Mouse (Mus musculus): ENCODE data around the gene Zfp318. TPM values are rescaled to one million over a fixed set of nuclear protein-coding genes. Genes with fewer than 3 reads are reported as not detected.

The Zfp318 gene
- polyA plus RNA-seq, 1 experiment from 2014 or later: 10.7 TPM

- peak overlapping the region; percentile 71 for H3K4me2 ChIP-seq (ENCODE audit: low read length)
- H3K27ac ChIP-seq (ENCODE audit: low read depth, low read length): no peak overlapping the region
- peak; percentile 69 for ATAC-seq
- H3K36me3 ChIP-seq (ENCODE audit: control insufficient read depth, insufficient read depth, low read length): peaks cover 14% of the 10 kb centered on the region
- H3K27me3 ChIP-seq (replicated peaks; ENCODE audit: control insufficient read depth, insufficient read depth, low read length): peaks cover 12% of the 10 kb centered on the region
- no peaks in the 10 kb centered on the region for H3K9me3 ChIP-seq (replicated peaks; ENCODE audit: control insufficient read depth, low read length)
- peak overlapping the region; percentile 27 for H3K4me3 ChIP-seq (ENCODE audit: low read depth, low read length)
- H3K9ac ChIP-seq (ENCODE audit: low read length): peak overlapping the region; percentile 40
- 1% methylated on average over 33 of the region's 33 CpGs for WGBS
- peak; percentile 52 for DNase-seq (ENCODE audit: low spot score)
- peaks cover 24% of the 10 kb centered on the region for H3K4me1 ChIP-seq (ENCODE audit: control insufficient read depth, insufficient read depth, low read length)
Observed at GRCm38 (mm10) chr17:46455110-46455691, 71.7 kb downstream of the Zfp318 start.

GRCm38 (mm10) chr17:46457791-46458190 lies 74.3 kb downstream of the Zfp318 start:
- H3K27me3 ChIP-seq (replicated peaks; ENCODE audit: control insufficient read depth, insufficient read depth, low read length): peaks cover 12% of the 10 kb centered on the region
- H3K27ac ChIP-seq (ENCODE audit: low read depth, low read length): no peak overlapping the region
- WGBS: 21% methylated on average over 10 of the region's 10 CpGs
- peaks cover 24% of the 10 kb centered on the region for H3K4me1 ChIP-seq (ENCODE audit: control insufficient read depth, insufficient read depth, low read length)
- DNase-seq (ENCODE audit: low spot score) (peak; percentile 34), ATAC-seq (no peak)
- H3K4me2 ChIP-seq (ENCODE audit: low read length): no peak overlapping the region
- H3K36me3 ChIP-seq (ENCODE audit: control insufficient read depth, insufficient read depth, low read length): peaks cover 29% of the 10 kb centered on the region
- no peak overlapping the region for H3K4me3 ChIP-seq (ENCODE audit: low read depth, low read length)
- H3K9me3 ChIP-seq (replicated peaks; ENCODE audit: control insufficient read depth, low read length): no peaks in the 10 kb centered on the region
- no peak overlapping the region for H3K9ac ChIP-seq (ENCODE audit: low read length)

GRCm38 (mm10) chr17:46458439-46458838 lies 74.9 kb downstream of the Zfp318 start:
- Histone ChIP-seq H3K4me3 (ENCODE audit: low read depth, low read length) (no peak overlapping the region), H3K4me1 (ENCODE audit: control insufficient read depth, insufficient read depth, low read length) (peaks cover 22% of the 10 kb centered on the region), H3K4me2 (ENCODE audit: low read length) (no peak overlapping the region), H3K9ac (ENCODE audit: low read length) (no peak overlapping the region), H3K27ac (ENCODE audit: low read depth, low read length) (no peak overlapping the region), H3K27me3 (replicated peaks; ENCODE audit: control insufficient read depth, insufficient read depth, low read length) (peaks cover 10% of the 10 kb centered on the region), H3K36me3 (ENCODE audit: control insufficient read depth, insufficient read depth, low read length) (peaks cover 34% of the 10 kb centered on the region), H3K9me3 (replicated peaks; ENCODE audit: control insufficient read depth, low read length) (no peaks in the 10 kb centered on the region)
- no peak for DNase-seq (ENCODE audit: low spot score)
- no peak for ATAC-seq
- WGBS: 57% methylated on average over 3 of the region's 3 CpGs

- Histone ChIP-seq H3K36me3 (ENCODE audit: control insufficient read depth, insufficient read depth, low read length) (peaks cover 52% of the 10 kb centered on the region), H3K9me3 (replicated peaks; ENCODE audit: control insufficient read depth, low read length) (no peaks in the 10 kb centered on the region), H3K4me1 (ENCODE audit: control insufficient read depth, insufficient read depth, low read length) (peaks cover 2% of the 10 kb centered on the region), H3K4me2 (ENCODE audit: low read length) (no peak overlapping the region), H3K27me3 (replicated peaks; ENCODE audit: control insufficient read depth, insufficient read depth, low read length) (peaks cover 7% of the 10 kb centered on the region; the same call in 1 of the 2 replicates), H3K4me3 (ENCODE audit: low read depth, low read length) (no peak overlapping the region), H3K27ac (ENCODE audit: low read depth, low read length) (no peak overlapping the region), H3K9ac (ENCODE audit: low read length) (0 out of 2 replicates have a peak overlapping the region, but pooled peaks have one; percentile 21)
- 7% methylated on average over 31 of the region's 32 CpGs for WGBS
- no peak for ATAC-seq
- no peak for DNase-seq (ENCODE audit: low spot score)
Observed at GRCm38 (mm10) chr17:46460673-46461072, 77.1 kb downstream of the Zfp318 start.

GRCm38 (mm10) chr17:46461347-46461746 lies 77.8 kb downstream of the Zfp318 start:
- H3K27ac ChIP-seq (ENCODE audit: low read depth, low read length): no peak overlapping the region
- H3K4me2 ChIP-seq (ENCODE audit: low read length): no peak overlapping the region
- H3K27me3 ChIP-seq (replicated peaks; ENCODE audit: control insufficient read depth, insufficient read depth, low read length): 0 out of 2 replicates have a peak, but pooled peaks cover under 1% of the 10 kb centered on the region
- DNase-seq (ENCODE audit: low spot score) (no peak), ATAC-seq (no peak)
- 0 out of 2 replicates have a peak overlapping the region, but pooled peaks have one; percentile 21 for H3K9ac ChIP-seq (ENCODE audit: low read length)
- H3K4me1 ChIP-seq (ENCODE audit: control insufficient read depth, insufficient read depth, low read length): no peaks in the 10 kb centered on the region
- H3K9me3 ChIP-seq (replicated peaks; ENCODE audit: control insufficient read depth, low read length): no peaks in the 10 kb centered on the region
- H3K4me3 ChIP-seq (ENCODE audit: low read depth, low read length): no peak overlapping the region
- H3K36me3 ChIP-seq (ENCODE audit: control insufficient read depth, insufficient read depth, low read length): peaks cover 57% of the 10 kb centered on the region
- WGBS: 30% methylated on average over 8 of the region's 8 CpGs

- WGBS: 93% methylated on average over 5 of the region's 5 CpGs
Observed at GRCm38 (mm10) chr17:46462226-46462625, 78.7 kb downstream of the Zfp318 start.

GRCm38 (mm10) chr17:46467830-46468229 lies 84.3 kb downstream of the Zfp318 start:
- WGBS: 63% methylated on average over 9 of the region's 9 CpGs
- no peak overlapping the region for H3K4me3 ChIP-seq (ENCODE audit: low read depth, low read length)
- peak; percentile 61 for DNase-seq (ENCODE audit: low spot score)
- H3K4me2 ChIP-seq (ENCODE audit: low read length): no peak overlapping the region
- H3K4me1 ChIP-seq (ENCODE audit: control insufficient read depth, insufficient read depth, low read length): no peaks in the 10 kb centered on the region
- peaks cover 90% of the 10 kb centered on the region for H3K36me3 ChIP-seq (ENCODE audit: control insufficient read depth, insufficient read depth, low read length)
- peak overlapping the region; percentile 46; the same call in 1 of the 2 replicates for H3K27ac ChIP-seq (ENCODE audit: low read depth, low read length)
- H3K9me3 ChIP-seq (replicated peaks; ENCODE audit: control insufficient read depth, low read length): no peaks in the 10 kb centered on the region
- H3K9ac ChIP-seq (ENCODE audit: low read length): no peak overlapping the region
- peak; percentile 56 for ATAC-seq
- no peaks in the 10 kb centered on the region for H3K27me3 ChIP-seq (replicated peaks; ENCODE audit: control insufficient read depth, insufficient read depth, low read length)

More at GRCm38 (mm10) chr17:46462226-46462625, 78.7 kb downstream of the Zfp318 start:
- Histone ChIP-seq H3K27ac (ENCODE audit: low read depth, low read length) (no peak overlapping the region), H3K4me2 (ENCODE audit: low read length) (no peak overlapping the region), H3K4me3 (ENCODE audit: low read depth, low read length) (no peak overlapping the region), H3K36me3 (ENCODE audit: control insufficient read depth, insufficient read depth, low read length) (peaks cover 66% of the 10 kb centered on the region), H3K4me1 (ENCODE audit: control insufficient read depth, insufficient read depth, low read length) (no peaks in the 10 kb centered on the region), H3K9ac (ENCODE audit: low read length) (no peak overlapping the region), H3K9me3 (replicated peaks; ENCODE audit: control insufficient read depth, low read length) (no peaks in the 10 kb centered on the region), H3K27me3 (replicated peaks; ENCODE audit: control insufficient read depth, insufficient read depth, low read length) (no peaks in the 10 kb centered on the region)
- ATAC-seq: no peak
- DNase-seq (ENCODE audit: low spot score): no peak

Other genes with a start within 250 kb of the Zfp318 start
- 46.8 and 47.3 TPM in 2 replicates for gene Rsph9, start 239.5 kb upstream of the Zfp318 start, polyA plus RNA-seq (2014; fragmentation: Nextera tagmentation; extraction: Ambion mirVana)
- gene Mad2l1bp, start 230.2 kb upstream of the Zfp318 start, polyA plus RNA-seq (2014; fragmentation: Nextera tagmentation; extraction: Ambion mirVana): 29.5 and 31.6 TPM in 2 replicates
- gene Gtpbp2, start 222.7 kb upstream of the Zfp318 start, polyA plus RNA-seq (2014; fragmentation: Nextera tagmentation; extraction: Ambion mirVana): 21.6 and 26.3 TPM in 2 replicates
- gene Polh, start 181.1 kb upstream of the Zfp318 start, polyA plus RNA-seq (2014; fragmentation: Nextera tagmentation; extraction: Ambion mirVana): 4.5 and 6.3 TPM in 2 replicates
- gene Xpo5, start 180.9 kb upstream of the Zfp318 start, polyA plus RNA-seq (2014; fragmentation: Nextera tagmentation; extraction: Ambion mirVana): 50.5 and 50.9 TPM in 2 replicates
- 90.2 and 106 TPM in 2 replicates for gene Polr1c, start 135.7 kb upstream of the Zfp318 start, polyA plus RNA-seq (2014; fragmentation: Nextera tagmentation; extraction: Ambion mirVana)
- gene Yipf3, start 135.7 kb upstream of the Zfp318 start, polyA plus RNA-seq (2014; fragmentation: Nextera tagmentation; extraction: Ambion mirVana): 97.5 and 102 TPM in 2 replicates
- 9.8 and 10.6 TPM in 2 replicates for gene Lrrc73, start 130.2 kb upstream of the Zfp318 start, polyA plus RNA-seq (2014; fragmentation: Nextera tagmentation; extraction: Ambion mirVana)
- 22.8 and 23.9 TPM in 2 replicates for gene Tjap1, start 100.7 kb upstream of the Zfp318 start, polyA plus RNA-seq (2014; fragmentation: Nextera tagmentation; extraction: Ambion mirVana)
- gene Dlk2, start 86.3 kb upstream of the Zfp318 start, polyA plus RNA-seq (2014; fragmentation: Nextera tagmentation; extraction: Ambion mirVana): 5.2 and 6.4 TPM in 2 replicates
- 4.3 and 6.7 TPM in 2 replicates for gene Abcc10, start 55.4 kb upstream of the Zfp318 start, polyA plus RNA-seq (2014; fragmentation: Nextera tagmentation; extraction: Ambion mirVana)
- gene Crip3, start 45.2 kb downstream of the Zfp318 start, polyA plus RNA-seq (2014; fragmentation: Nextera tagmentation; extraction: Ambion mirVana): 0.93 and 1.2 TPM in 2 replicates
- gene Slc22a7, start 54.7 kb downstream of the Zfp318 start, polyA plus RNA-seq (2014; fragmentation: Nextera tagmentation; extraction: Ambion mirVana): not detected in 2 replicates
- gene Ttbk1, start 103.9 kb downstream of the Zfp318 start, polyA plus RNA-seq (2014; fragmentation: Nextera tagmentation; extraction: Ambion mirVana): 3.8 and 4.8 TPM in 2 replicates
- gene Dnph1, start 113.0 kb downstream of the Zfp318 start, polyA plus RNA-seq (2014; fragmentation: Nextera tagmentation; extraction: Ambion mirVana): 33.0 and 41.6 TPM in 2 replicates
- gene Cul9, start 162.7 kb downstream of the Zfp318 start, polyA plus RNA-seq (2014; fragmentation: Nextera tagmentation; extraction: Ambion mirVana): 7.6 and 10.8 TPM in 2 replicates
- gene Srf, start 172.4 kb downstream of the Zfp318 start, polyA plus RNA-seq (2014; fragmentation: Nextera tagmentation; extraction: Ambion mirVana): 4.6 and 4.7 TPM in 2 replicates
- gene Ptk7, start 245.8 kb downstream of the Zfp318 start, polyA plus RNA-seq (2014; fragmentation: Nextera tagmentation; extraction: Ambion mirVana): 15.3 and 19.0 TPM in 2 replicates